Mouse (Mus musculus) heart, adult 11 months (tissue): Measurements from ENCODE around the gene Whrn.

Source experiments
- DNase-seq: peaks from one replicate; pipeline ENCODE4 v3.0.0; 2022

Whrn gene

DNA sequence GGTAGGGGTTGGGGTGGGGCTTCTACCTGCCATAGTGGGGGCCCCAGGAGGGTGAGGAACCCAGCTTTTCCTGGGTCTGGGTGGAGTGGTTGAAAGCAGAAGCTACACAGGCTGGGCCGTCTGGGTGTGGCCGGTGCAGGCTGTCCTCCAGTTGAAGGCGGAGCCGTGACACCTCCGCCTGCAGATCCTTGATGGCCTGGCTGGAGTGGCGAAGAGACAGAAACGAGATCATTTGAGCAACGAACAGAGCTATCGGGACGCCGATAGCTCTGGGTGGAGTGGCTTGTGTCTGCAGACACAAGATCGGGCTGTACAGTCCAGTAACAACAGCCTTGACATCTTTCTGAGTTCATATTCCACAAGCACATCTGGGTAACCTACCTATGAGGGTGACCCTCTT is 121.5 kb downstream of the Whrn start:
- no peak for DNase-seq

DNA sequence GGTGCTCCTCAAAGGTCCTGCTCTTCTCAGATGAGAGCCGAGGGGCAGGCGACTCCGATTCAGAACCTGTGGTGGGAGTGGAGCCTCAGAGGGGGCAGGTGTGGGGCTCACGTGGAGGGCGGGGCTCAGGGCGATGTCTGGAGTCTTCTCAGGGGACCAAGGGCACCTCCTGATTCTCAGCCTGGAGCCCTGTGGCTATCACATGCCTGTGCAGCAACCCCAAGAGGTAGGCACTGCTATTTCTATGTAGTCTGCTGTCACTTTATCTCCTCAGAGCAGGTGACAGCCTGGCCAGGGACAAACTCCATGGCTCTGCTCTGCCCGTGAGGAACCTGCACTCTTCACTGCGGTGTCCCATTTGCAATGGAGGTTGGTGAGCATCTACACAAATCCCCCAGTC is 122.4 kb downstream of the Whrn start:
- peak; percentile 87 for DNase-seq

DNA sequence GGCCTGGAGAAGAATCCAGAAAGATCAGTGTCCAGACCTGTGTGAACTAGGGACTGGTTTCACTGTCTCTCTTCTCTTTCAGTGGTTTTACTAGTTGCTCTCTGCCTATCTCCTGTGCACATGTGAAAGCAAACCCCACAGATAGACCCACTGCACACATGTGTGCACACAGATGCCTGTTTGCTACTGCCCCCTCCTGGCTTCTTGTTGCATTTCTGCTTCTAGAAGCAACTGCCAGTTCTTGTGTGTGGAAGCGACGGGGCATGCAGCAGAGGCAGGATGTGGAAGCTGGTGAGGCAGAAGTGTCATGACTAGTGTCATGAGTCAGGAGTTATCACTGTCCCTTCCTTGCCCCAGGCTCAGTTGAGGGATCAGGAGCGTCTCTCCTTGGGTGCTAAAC is 123.9 kb downstream of the Whrn start:
- no peak for DNase-seq

DNA sequence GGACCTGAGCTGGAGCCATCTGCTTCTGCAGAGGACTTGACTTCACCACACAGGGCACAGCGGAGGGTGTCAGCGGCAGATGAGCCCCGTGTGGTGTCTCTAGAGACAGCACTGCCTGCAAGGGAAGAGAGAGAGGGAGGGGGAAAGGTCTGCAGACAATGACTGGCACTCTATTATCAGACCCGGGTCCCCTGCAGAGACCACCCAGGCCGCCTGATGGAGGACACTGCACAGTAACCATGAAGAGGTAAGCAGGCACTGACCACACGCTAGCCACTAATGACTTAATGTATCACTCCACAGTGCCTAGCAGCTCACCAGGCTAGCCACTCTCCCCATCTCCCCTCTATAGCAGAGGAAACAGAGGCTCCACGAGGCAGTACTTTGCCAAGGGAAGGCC is 124.9 kb downstream of the Whrn start:
- DNase-seq: no peak

DNA sequence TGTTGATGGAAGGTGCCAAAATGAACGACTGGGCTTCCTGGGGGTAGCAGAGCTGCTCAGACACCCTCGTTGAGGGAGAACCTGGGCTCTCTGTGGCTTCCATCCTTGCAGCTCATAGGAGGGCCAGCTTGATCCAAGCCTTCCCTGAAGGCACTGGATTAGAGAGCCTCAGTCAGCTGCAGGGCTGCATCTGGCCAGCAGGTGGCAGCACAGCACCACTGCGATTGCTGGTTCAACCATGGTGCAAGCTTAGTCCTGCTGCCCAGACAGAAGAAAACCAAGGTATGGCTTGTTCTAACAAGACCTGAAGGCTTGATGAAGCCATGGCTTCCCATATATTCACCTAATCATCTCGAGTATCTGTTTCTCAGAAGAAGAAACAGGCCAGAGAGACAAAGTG is 127.2 kb downstream of the Whrn start:
- DNase-seq: peak; percentile 97
